Mouse (Mus musculus) erythroblast, adult 5-6 weeks (primary cell): Measurements from ENCODE around the gene Fam228a. TPM values are rescaled to one million over a fixed set of nuclear protein-coding genes. Genes with fewer than 3 reads are reported as not detected.
"Not testable (repeated sequence)": the region's sequence is repeated elsewhere in the genome, so short reads cannot be mapped to it uniquely, and the experiment has no call there.

Experiments used
- ATAC-seq: replicated peaks from 2 replicates; pipeline ENCODE4 v1.8.0; 2016; ENCODE audit warnings: moderate number of reproducible peaks, mild to moderate bottlenecking, moderate TSS enrichment, inconsistent platforms; ENCODE audit not compliant: poor library complexity, low FRiP score, severe bottlenecking
- total RNA-seq, 2 experiments: library from RNA; stranded (forward) in 1 of 2; stranded (reverse) in 1 of 2; fragments of 150-400 nt in 1 of 2; fragments of 200-764, 138-1000 nt in 1 of 2; gene quantifications; 2 replicates each; pipeline versions ENCODE4 v1.2.3 to v1.2.4; 2015 to 2017; ENCODE audit warnings: low replicate concordance in 2 of 2

Gene Fam228a
- total RNA-seq, 2 experiments from 2014 or later = not detected

- ATAC-seq = 0 out of 2 replicates have a peak, but pooled peaks have one; percentile 37
These were observed 18.2 kb downstream of the Fam228a start for GRCm38 (mm10) chr12:4719762-4720754.

- ATAC-seq = no peak
These were observed 19.0 kb downstream of the Fam228a start for GRCm38 (mm10) chr12:4719066-4719761.

DNA sequence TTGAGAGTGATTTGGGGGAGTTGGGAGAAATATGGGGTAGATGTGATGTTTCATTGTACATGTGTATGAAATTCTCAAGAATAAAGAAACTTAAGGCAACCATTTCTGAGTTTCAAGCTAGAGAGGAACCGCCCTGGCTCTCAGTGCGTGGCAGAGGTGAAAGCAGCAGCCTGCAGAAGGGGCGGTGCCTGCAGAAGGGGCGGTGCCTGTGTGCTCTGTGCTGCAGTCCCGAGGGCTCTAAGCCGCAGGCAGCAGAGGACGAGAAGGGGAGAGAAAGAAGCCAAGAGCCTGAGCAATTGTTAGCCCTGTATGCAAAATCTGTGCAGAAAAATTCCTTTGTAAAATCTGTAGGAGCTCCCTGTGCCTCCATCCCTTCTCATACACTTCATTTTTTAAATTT, 20.8 kb downstream of the Fam228a start:
- peak; percentile 92 for ATAC-seq

DNA sequence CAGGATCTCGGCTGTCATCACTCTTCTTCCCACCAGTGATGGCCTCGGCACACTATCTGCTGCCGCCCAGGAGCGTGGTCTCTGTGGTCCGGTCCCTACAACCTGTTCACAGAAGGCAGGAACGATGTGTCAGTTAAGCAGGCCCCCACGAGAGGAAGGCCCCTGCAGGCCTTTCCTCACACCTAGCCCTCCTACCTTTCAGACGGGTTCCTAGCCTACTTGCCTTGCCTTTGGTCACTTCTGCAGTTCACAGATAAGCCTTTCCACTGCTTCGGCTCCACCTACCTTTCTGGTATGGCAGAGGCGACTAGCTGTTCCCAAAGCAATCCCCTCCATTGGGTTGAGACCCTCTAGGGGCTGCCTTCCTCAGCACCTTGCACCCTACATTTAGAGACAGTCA, 22.6 kb downstream of the Fam228a start:
- ATAC-seq = peak; percentile 68

DNA sequence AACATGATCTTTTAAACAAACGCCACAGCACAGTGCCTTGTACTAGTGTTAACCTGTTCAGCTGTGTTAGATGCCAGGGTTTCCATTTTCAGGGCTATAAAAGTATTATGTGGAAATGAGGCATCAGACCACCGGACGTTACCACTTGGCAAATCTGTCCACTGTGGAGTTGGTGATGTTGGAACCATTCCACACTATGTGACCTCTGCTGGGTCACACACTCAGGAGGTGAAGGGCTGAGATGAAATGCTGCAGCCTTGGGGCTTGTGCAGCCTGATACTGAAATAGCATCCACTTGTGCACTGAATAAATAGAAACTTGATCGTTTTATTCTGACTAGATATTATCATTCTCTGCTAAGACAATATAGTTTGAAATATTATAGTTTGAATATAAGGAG, 24.9 kb downstream of the Fam228a start:
- ATAC-seq = no peak

- ATAC-seq = no peak
These were observed 28.3 kb downstream of the Fam228a start for GRCm38 (mm10) chr12:4709926-4710325.

GRCm38 (mm10) chr12:4708881-4709604, 29.2 kb downstream of the Fam228a start:
- ATAC-seq = 0 out of 2 replicates have a peak, but pooled peaks have one; percentile 11

DNA sequence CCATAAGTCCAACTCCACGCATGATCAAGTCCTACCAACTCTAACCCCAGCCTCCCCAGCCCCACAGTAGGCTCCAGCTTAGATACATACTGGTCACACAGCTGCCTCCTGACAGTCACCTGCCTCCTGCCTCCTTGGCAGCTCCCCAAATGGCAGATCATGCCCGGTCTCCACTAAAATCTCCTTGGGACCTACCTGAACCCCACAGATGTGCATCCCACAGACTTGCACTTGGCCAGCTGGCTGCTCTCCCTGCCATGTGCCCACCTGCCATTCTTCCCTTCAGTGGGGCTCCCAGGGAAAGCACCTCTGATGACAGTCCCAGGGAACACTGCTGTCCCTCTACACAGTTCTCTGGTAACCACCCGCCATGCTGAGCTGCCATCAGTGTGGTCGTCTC, 29.9 kb downstream of the Fam228a start:
- ATAC-seq = no peak

DNA sequence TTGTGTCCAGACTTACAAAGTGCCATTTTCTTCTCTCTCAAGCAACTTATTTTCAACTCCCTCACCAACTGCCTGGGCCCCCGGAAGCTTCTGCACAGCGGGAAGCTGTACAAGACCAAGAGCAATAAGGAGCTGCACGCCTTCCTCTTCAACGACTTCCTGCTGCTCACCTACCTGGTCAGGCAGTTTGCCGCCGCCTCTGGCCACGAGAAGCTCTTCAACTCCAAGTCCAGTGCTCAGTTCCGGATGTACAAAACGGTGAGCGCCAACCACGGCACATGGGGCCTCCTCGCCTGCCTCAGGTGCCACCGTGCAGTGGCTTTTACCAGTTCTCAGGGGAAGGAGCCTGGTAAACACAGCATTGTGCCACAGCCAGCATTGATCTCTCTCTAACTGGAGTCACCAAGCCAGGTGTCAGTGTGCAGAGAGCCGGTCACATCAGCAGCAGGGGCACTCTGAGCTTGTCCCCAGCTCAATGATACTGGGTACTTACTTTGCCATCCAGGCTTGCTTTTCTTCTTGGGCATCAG, 30.7 kb downstream of the Fam228a start:
- no peak for ATAC-seq

DNA sequence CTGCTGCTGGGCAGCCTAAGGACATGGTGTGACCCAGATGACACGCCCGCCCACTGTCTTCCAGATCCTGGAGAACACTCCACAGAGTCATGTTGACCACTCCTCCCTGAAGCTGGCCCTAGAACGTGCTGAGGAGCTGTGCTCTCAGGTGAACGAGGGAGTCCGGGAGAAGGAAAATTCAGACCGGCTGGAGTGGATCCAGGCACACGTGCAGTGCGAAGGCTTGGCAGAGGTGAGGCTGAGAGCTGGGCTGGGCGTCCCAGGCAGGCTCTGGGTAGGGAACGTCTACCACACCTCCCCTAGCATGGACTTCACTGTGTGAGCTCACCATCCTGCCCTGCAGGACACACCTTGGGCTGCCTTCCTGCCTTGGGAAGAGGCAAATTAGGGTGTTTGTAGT, 31.3 kb downstream of the Fam228a start:
- no peak for ATAC-seq

DNA sequence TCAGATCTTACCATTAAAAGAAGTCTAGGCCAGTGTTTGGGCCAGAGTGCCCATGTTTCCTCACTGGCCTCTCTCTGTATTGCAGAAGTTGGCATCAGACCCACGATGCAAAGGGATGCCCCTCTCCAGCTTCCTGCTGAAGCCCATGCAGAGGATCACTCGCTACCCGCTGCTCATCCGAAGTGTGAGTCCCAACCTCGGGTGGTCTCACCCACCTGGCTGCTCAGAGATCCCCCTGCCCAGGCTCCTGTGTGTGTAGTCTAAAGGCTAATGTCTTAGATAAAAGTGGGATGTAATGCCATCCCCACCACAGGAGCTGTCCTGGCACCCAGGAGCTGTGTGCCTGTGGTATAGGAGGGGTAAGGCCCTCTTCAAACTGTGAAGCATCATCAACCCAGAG, 32.1 kb downstream of the Fam228a start:
- no peak for ATAC-seq

- ATAC-seq = not testable (repeated sequence)
These were observed 32.6 kb downstream of the Fam228a start for GRCm38 (mm10) chr12:4705626-4706025.

DNA sequence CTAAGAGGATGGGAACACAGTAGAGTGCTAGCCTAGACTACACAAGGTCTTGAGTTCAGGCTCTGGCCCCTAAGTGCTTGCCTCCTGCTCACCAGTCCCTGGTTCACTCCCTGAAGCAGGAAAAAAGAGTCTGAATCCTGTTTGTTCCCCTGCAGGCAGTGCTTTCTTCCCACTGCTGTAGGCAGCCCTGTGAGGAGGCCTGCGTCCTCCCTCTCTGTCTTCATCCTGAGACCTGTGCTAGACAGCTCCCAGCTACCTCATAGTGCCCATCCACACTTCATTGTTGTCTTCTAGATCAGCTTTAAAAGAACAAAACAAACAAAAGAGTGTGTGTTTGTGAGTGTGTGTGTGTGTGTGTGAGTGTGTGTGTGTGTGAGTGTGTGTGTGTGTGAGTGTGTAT, 43.7 kb downstream of the Fam228a start:
- no peak for ATAC-seq

DNA sequence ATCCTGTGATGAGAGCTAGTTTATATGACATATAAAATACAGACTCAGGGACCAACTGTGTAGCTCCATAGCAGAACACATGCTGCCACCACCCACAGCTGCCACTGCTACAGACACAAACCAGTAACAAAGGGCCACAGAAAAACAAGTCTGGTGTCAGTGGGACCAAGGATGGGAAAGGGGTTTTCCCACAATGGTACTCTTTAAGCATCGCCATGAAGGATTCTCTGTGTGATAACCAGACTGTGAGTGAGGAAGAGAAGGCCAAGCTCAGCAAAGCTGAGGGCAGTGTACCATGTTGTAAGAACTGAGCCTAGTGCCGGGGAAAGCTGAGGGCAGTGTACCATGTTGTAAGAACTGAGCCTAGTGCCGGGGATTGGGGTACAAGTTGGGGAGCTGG, 47.0 kb downstream of the Fam228a start:
- no peak for ATAC-seq

- no peak for ATAC-seq
These were observed 48.9 kb downstream of the Fam228a start for GRCm38 (mm10) chr12:4689341-4689740.

- ATAC-seq = no peak
These were observed 49.8 kb downstream of the Fam228a start for GRCm38 (mm10) chr12:4688386-4688785.

GRCm38 (mm10) chr12:4685441-4685840, 52.8 kb downstream of the Fam228a start:
- ATAC-seq = no peak

GRCm38 (mm10) chr12:4679971-4680370, 58.3 kb downstream of the Fam228a start:
- peak; percentile 93 for ATAC-seq

DNA sequence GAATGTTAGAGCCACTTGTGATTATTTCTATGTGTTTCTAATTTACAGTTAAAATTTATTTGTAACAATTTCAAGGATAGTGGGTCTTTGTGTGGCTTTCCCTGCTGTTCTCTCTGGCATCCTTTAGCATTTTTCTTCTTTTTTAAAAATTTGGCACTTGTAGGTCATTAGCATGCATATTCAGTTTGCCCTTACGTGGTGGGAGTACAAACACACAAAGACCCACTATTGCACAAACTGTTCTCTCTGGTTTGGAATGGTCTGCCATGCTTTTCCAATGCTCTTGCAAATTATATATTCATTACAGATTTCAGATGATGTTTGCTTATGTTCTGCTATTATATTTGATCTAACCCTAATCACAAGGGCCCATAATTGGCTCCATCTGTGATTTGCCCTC, 61.9 kb downstream of the Fam228a start:
- no peak for ATAC-seq

DNA sequence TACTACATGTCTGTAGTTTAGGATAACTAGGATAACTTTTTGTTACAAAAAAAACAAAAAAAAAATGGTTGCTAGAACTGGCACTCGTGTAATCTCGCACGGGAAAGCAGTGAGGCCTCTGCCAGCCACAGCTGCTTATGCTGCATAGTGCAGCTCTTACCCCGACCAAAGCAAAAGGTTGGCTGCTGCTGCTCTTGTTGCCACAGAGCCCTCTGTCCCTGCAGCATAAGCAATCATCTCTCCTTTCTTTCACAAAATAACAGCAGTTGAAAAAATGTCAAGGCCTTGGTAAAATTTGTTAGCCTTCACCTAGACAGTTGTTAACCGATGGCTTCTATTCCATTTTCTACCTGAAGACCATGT, 72.6 kb downstream of the Fam228a start:
- no peak for ATAC-seq
